Mouse (Mus musculus) midbrain, embryonic 15.5 days (tissue): Measurements from ENCODE around the gene Tpcn1. TPM values are rescaled to one million over a fixed set of nuclear protein-coding genes. Genes with fewer than 3 reads are reported as not detected.

ENCODE experiments used
- ATAC-seq: fragments of 200-750 bp; cut with Nextera tagmentation; replicated peaks from 2 replicates; pipeline ENCODE4 v1.8.0; 2017; ENCODE audit warnings: moderate TSS enrichment
- H3K27ac ChIP-seq: fragments of 300-500 bp; sonication (generic); 2 replicates; pipeline ENCODE4 v1.5.1; 2015; ENCODE audit warnings: mild to moderate bottlenecking, inconsistent platforms
- H3K27me3 ChIP-seq: fragments of 300-500 bp; sonication (generic); replicated peaks from 2 replicates; pipeline ENCODE4 v1.6.1; 2015; ENCODE audit warnings: inconsistent platforms
- H3K36me3 ChIP-seq: fragments of 300-500 bp; sonication (generic); replicated peaks from 2 replicates; pipeline ENCODE4 v1.6.1; 2015; ENCODE audit warnings: inconsistent platforms
- H3K4me1 ChIP-seq: fragments of 300-500 bp; sonication (generic); 2 replicates; pipeline ENCODE4 v1.6.1; 2015; ENCODE audit warnings: inconsistent platforms
- H3K4me2 ChIP-seq: fragments of 300-500 bp; sonication (generic); 2 replicates; pipeline ENCODE4 v1.6.1; 2015; ENCODE audit warnings: inconsistent platforms, mild to moderate bottlenecking, moderate library complexity
- H3K4me3 ChIP-seq: fragments of 300-500 bp; sonication (generic); 2 replicates; pipeline ENCODE4 v1.5.1; 2015; ENCODE audit warnings: mild to moderate bottlenecking, inconsistent platforms
- H3K9ac ChIP-seq: fragments of 300-500 bp; sonication (generic); 2 replicates; pipeline ENCODE4 v1.6.1; 2015; ENCODE audit warnings: mild to moderate bottlenecking, inconsistent platforms
- H3K9me3 ChIP-seq: fragments of 300-500 bp; sonication (generic); 2 replicates; pipeline ENCODE4 v1.6.1; 2016; ENCODE audit warnings: inconsistent platforms
- WGBS: fragments of 180-500 bp; shearing (Covaris S2); methylation state at CpG from one replicate; pipeline ENCODE4 v1.1.7; 2015; ENCODE audit warnings: mixed read lengths; 5-methylcytosine and 5-hydroxymethylcytosine counted together
- polyA plus RNA-seq: library from polyadenylated mRNA; unstranded; fragments of >200 nt; fragmentation: Nextera tagmentation; extraction: Ambion mirVana; gene quantifications from 2 replicates; pipeline ENCODE4 v1.2.1, GENCODE M21; 2015

Tpcn1 gene
- polyA plus RNA-seq, 1 experiment from 2014 or later = 17.7 TPM

DNA sequence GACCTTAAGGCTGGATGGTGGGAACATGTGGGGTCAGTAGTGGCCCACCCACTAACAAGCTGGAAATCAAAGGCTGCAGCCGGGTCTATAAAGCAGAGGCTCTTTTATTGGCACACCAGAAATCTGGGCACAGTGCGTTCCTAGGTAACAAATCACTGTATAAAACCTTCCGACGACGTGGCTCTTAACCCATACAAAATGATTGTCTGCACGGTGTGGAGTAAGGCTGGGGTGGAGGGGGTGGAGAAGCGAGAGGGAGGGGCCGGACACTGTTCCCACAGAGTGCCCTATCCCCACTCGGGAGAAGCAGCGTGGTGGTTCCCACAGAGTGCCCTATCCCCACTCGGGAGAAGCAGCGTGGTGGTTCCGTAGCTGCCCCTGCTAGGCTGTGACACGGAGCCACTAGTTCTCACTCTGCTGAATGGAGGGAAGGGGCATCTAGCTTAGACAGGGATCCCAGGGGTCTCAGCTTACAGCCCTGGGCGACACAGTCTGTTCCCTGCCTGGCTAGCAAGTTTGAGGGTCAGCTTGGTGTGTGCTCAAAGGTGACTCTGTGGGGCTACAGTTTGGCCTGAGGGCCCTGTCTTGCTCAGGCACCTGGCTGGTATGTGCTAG lies 54.3 kb downstream of the Tpcn1 start:
- Histone ChIP-seq H3K4me2 (no peak overlapping the region), H3K4me1 (0 out of 2 replicates have a peak, but pooled peaks cover 7% of the 10 kb centered on the region), H3K27me3 (no peaks in the 10 kb centered on the region), H3K36me3 (no peaks in the 10 kb centered on the region), H3K4me3 (no peak overlapping the region), H3K9me3 (no peaks in the 10 kb centered on the region), H3K27ac (peak overlapping the region; percentile 48), H3K9ac (no peak overlapping the region)
- WGBS = 50% methylated on average over 15 of the region's 15 CpGs
- peak; percentile 67 for ATAC-seq

DNA sequence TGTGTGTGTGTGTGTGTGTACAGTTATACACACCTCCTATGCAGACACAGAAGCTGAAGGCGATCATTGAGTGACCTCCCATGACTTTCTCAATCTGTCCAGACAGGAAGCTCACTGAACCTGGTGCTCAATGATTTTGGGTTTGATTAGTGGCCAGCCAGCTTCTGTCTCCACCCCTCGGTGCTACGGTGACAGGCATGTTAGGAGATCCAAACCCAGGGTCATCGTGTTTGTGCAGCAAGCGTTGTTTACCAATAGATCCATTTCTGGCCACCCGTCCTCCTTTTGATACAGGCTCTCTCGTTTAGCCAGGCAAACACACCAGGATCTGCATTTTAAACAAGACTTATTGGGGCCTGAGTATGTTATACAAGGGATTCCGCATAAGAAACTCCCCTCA lies 56.8 kb downstream of the Tpcn1 start:
- H3K27me3 ChIP-seq = no peaks in the 10 kb centered on the region
- WGBS = 85% methylated on average over 8 of the region's 8 CpGs
- H3K4me3 ChIP-seq = no peak overlapping the region
- H3K27ac ChIP-seq = no peak overlapping the region
- no peaks in the 10 kb centered on the region for H3K36me3 ChIP-seq
- H3K4me1 ChIP-seq = 0 out of 2 replicates have a peak, but pooled peaks cover 7% of the 10 kb centered on the region
- H3K9ac ChIP-seq = no peak overlapping the region
- H3K4me2 ChIP-seq = no peak overlapping the region
- no peak for ATAC-seq
- no peaks in the 10 kb centered on the region for H3K9me3 ChIP-seq

GRCm38 (mm10) chr5:120527296-120527964 lies 61.0 kb downstream of the Tpcn1 start:
- H3K9me3 ChIP-seq = no peaks in the 10 kb centered on the region
- no peaks in the 10 kb centered on the region for H3K4me1 ChIP-seq
- H3K36me3 ChIP-seq = no peaks in the 10 kb centered on the region
- no peaks in the 10 kb centered on the region for H3K27me3 ChIP-seq
- no peak overlapping the region for H3K9ac ChIP-seq
- no peak for ATAC-seq
- no peak overlapping the region for H3K4me2 ChIP-seq
- 84% methylated on average over 16 of the region's 20 CpGs for WGBS
- H3K27ac ChIP-seq = no peak overlapping the region
- no peak overlapping the region for H3K4me3 ChIP-seq

DNA sequence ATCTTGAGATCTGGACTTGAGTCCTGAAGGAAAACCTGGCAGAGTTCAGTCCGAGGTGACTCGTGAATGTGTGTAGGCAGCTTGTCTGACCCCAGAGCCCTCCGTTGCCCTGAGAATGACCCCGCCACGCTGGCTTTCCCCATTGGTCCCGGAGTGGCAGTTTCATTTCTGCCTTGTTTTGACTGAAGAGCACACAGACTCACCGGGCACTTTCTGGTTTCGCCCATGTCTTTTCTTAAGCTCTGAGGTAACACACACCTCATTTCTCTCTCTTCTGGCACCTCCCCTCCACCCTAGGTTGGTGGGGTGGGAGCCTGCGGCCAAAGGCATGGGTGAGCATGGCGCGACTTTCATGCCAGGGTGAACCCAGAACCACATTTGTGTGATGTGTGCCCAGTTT lies 62.2 kb downstream of the Tpcn1 start:
- Histone ChIP-seq H3K4me1 (no peaks in the 10 kb centered on the region), H3K36me3 (no peaks in the 10 kb centered on the region), H3K27ac (no peak overlapping the region), H3K4me3 (no peak overlapping the region), H3K9me3 (no peaks in the 10 kb centered on the region), H3K27me3 (no peaks in the 10 kb centered on the region), H3K9ac (no peak overlapping the region), H3K4me2 (no peak overlapping the region)
- no peak for ATAC-seq
- WGBS = 83% methylated on average over 11 of the region's 11 CpGs

DNA sequence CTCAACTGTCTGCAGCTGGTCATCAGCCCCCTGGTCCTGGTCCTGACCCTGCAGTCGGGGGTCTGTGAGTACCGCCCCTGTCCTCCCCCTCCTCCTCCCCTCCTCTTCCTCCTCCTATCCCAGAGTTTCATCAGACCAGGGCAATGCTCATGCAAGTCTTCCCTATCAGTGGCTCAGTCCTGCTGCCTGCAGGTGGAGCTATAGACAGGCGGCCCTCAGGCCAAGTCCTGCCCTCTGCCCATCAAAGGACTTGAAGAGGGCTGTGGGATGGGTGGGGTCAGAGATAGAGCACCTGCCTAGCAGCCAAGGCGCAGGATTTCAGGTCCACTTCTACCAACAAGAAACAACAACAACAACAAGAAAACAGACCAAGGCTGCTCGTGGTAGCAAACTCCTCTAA lies 62.7 kb downstream of the Tpcn1 start:
- Histone ChIP-seq H3K4me3 (no peak overlapping the region), H3K9me3 (no peaks in the 10 kb centered on the region), H3K9ac (no peak overlapping the region), H3K27me3 (no peaks in the 10 kb centered on the region), H3K4me2 (no peak overlapping the region), H3K27ac (no peak overlapping the region), H3K4me1 (no peaks in the 10 kb centered on the region), H3K36me3 (no peaks in the 10 kb centered on the region)
- WGBS = 40% methylated on average over 5 of the region's 5 CpGs
- ATAC-seq = no peak

- H3K4me1 ChIP-seq = no peaks in the 10 kb centered on the region
- H3K36me3 ChIP-seq = no peaks in the 10 kb centered on the region
- no peak overlapping the region for H3K4me3 ChIP-seq
- H3K9ac ChIP-seq = no peak overlapping the region
- no peak overlapping the region for H3K27ac ChIP-seq
- WGBS = 93% methylated on average over 2 of the region's 2 CpGs
- H3K9me3 ChIP-seq = no peaks in the 10 kb centered on the region
- ATAC-seq = no peak
- no peak overlapping the region for H3K4me2 ChIP-seq
- H3K27me3 ChIP-seq = no peaks in the 10 kb centered on the region
Measured at GRCm38 (mm10) chr5:120524736-120525135, 63.7 kb downstream of the Tpcn1 start.

DNA sequence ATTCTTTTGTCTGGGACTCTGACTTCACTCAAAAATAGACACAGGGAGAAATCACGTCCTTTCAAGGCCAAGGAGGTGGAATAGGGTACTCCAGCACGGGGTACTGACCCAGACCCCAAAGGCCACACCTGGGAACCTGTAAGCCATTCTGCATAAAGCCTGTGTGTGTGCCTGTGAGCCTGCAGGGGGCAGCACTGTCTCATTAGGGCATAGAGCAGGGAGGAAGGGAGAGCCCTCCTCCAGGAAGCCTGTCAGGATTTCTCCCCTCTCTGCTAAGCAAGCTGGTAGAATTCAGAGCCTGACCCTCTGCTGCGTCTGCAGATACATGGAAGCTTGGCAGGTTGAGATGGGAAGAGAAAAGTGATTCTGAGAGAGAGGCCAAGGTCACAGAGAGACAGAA lies 65.8 kb downstream of the Tpcn1 start:
- Histone ChIP-seq H3K4me3 (no peak overlapping the region), H3K9ac (no peak overlapping the region), H3K27me3 (no peaks in the 10 kb centered on the region), H3K36me3 (no peaks in the 10 kb centered on the region), H3K4me2 (no peak overlapping the region), H3K27ac (no peak overlapping the region), H3K4me1 (no peaks in the 10 kb centered on the region), H3K9me3 (no peaks in the 10 kb centered on the region)
- no peak for ATAC-seq
- WGBS = 75% methylated on average over 3 of the region's 3 CpGs

DNA sequence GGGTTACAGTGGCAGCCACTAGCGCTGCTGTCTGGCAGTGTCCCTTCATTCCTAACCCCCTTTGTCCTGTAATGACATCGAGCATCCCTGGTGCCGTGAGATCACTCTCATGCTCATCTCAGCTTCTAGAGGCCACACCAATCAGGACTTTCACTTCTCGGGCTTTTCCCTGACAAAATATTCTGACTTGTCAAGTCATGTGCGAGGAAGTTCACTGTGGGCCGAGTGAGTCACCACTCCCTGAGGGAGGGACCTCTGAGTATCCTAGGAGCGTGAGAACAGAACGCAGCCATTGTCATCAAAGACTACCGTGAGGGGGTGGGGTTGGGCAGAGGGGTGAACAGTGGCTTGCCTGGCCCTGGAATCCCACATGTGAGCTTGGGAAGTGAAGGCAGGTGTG lies 70.9 kb downstream of the Tpcn1 start:
- H3K36me3 ChIP-seq = no peaks in the 10 kb centered on the region
- no peak overlapping the region for H3K4me2 ChIP-seq
- no peak overlapping the region for H3K9ac ChIP-seq
- H3K4me1 ChIP-seq = 0 out of 2 replicates have a peak, but pooled peaks cover 10% of the 10 kb centered on the region
- H3K27me3 ChIP-seq = no peaks in the 10 kb centered on the region
- WGBS = 58% methylated on average over 9 of the region's 9 CpGs
- no peaks in the 10 kb centered on the region for H3K9me3 ChIP-seq
- H3K27ac ChIP-seq = no peak overlapping the region
- no peak overlapping the region for H3K4me3 ChIP-seq
- ATAC-seq = no peak

DNA sequence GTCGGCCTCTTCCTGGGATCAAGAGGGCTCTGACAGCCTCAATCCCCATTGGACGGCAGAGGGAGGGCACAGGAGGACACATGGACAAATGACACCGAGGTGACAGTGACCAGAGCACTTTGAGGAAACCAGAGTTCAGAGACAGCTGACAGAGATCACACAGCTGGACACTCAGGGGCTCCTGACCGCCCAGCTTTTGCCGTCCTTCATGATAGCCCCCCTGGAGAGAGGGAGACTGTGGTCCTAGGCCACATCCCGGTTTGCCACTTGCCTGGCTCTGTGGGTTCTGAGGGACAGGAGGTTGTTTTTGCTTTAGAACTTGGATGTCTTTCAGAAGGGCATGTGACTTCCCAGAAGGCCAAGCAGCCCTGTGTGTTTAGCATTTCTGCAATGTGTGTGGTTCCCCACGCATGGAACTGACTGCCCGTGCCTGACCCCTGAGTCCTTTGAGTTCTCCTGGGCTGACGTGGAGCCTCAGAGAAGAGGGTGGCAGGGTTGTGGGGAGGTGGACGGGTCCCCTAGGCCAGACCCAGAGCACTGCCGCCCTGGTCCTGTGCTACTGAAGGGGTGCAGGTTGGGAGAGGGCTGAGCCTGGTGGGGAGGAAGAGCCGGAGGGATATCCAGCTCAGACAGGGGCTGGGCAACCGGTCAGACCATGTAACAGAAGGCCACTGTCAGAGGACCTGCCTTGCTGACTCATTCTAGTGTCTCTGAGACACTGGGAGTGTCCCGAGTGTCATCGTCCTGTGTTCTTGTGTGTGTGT lies 72.1 kb downstream of the Tpcn1 start:
- peaks cover 8% of the 10 kb centered on the region; the same call in 1 of the 2 replicates for H3K27me3 ChIP-seq
- 68% methylated on average over 15 of the region's 15 CpGs for WGBS
- no peaks in the 10 kb centered on the region for H3K9me3 ChIP-seq
- no peak overlapping the region for H3K9ac ChIP-seq
- no peak for ATAC-seq
- H3K4me1 ChIP-seq = 0 out of 2 replicates have a peak, but pooled peaks cover 10% of the 10 kb centered on the region
- no peaks in the 10 kb centered on the region for H3K36me3 ChIP-seq
- H3K27ac ChIP-seq = no peak overlapping the region
- H3K4me3 ChIP-seq = no peak overlapping the region
- H3K4me2 ChIP-seq = no peak overlapping the region

GRCm38 (mm10) chr5:120515451-120515850 lies 73.0 kb downstream of the Tpcn1 start:
- WGBS = 72% methylated on average over 7 of the region's 7 CpGs

GRCm38 (mm10) chr5:120514754-120515153 lies 73.7 kb downstream of the Tpcn1 start:
- Histone ChIP-seq H3K4me3 (no peak overlapping the region), H3K36me3 (no peaks in the 10 kb centered on the region), H3K9ac (no peak overlapping the region), H3K4me1 (peaks cover 20% of the 10 kb centered on the region; the same call in 1 of the 2 replicates), H3K9me3 (no peaks in the 10 kb centered on the region), H3K27me3 (peaks cover 13% of the 10 kb centered on the region), H3K27ac (no peak overlapping the region), H3K4me2 (no peak overlapping the region)
- ATAC-seq = no peak
- 42% methylated on average over 4 of the region's 4 CpGs for WGBS

More at GRCm38 (mm10) chr5:120515451-120515850, 73.0 kb downstream of the Tpcn1 start:
- Histone ChIP-seq H3K27ac (no peak overlapping the region), H3K4me1 (peaks cover 17% of the 10 kb centered on the region; the same call in 1 of the 2 replicates), H3K9ac (no peak overlapping the region), H3K4me2 (no peak overlapping the region), H3K9me3 (no peaks in the 10 kb centered on the region), H3K36me3 (no peaks in the 10 kb centered on the region), H3K4me3 (no peak overlapping the region), H3K27me3 (peaks cover 13% of the 10 kb centered on the region)
- no peak for ATAC-seq

GRCm38 (mm10) chr5:120514031-120514677 lies 74.3 kb downstream of the Tpcn1 start:
- Histone ChIP-seq H3K27ac (no peak overlapping the region), H3K9me3 (no peaks in the 10 kb centered on the region), H3K9ac (no peak overlapping the region), H3K4me1 (peaks cover 20% of the 10 kb centered on the region; the same call in 1 of the 2 replicates), H3K4me3 (no peak overlapping the region), H3K36me3 (no peaks in the 10 kb centered on the region), H3K27me3 (peaks cover 13% of the 10 kb centered on the region), H3K4me2 (no peak overlapping the region)
- ATAC-seq = no peak
- WGBS = 90% methylated on average over 9 of the region's 9 CpGs
